In genomic region chr15:31415181-31415580, GRCm38 (mm10) we compare ENCODE assay signal across 18 mouse cellular contexts. TPM values are rescaled to one million over a fixed set of nuclear protein-coding genes. Genes with fewer than 3 reads are reported as not detected.
A peak's percentile ranks its signal among the peaks of the same experiment; 100 is the strongest.
DNase-seq lines count a peak whose midpoint lies in the region; ATAC-seq and TF ChIP-seq lines count a peak whose summit lies in the region.
"Had no signal": no experiment of that assay in that cellular context is flagged by ENCODE, and none has a peak within 500 bp of the region (broad histone marks: within the 10 kb centered on the region; RNA-seq: fewer than 3 reads in every experiment).

No protein-coding gene starts in this region.

- TF ChIP-seq CTCF in lung, postnatal 0 days (IDR thresholded peaks at IDR 0.05) = no peak

- TF ChIP-seq EP300 in lung, postnatal 0 days (IDR thresholded peaks at IDR 0.05) = peak; percentile 65

- H3K9ac ChIP-seq in heart, embryonic 14.5 days (ENCODE audit: low read length) = no peak overlapping the region
- H3K9ac ChIP-seq in midbrain, embryonic 14.5 days (replicated peaks; ENCODE audit: low read length) = no peak overlapping the region
- H3K9ac ChIP-seq in lung, postnatal 0 days (replicated peaks; ENCODE audit: low read depth) = no peak overlapping the region
- H3K9ac ChIP-seq in liver, embryonic 11.5 days (ENCODE audit: low read depth, low read length) = no peak overlapping the region

- H3K27ac ChIP-seq in heart, embryonic 14.5 days (replicated peaks in 1 of 2; ENCODE audit: control insufficient read depth in 1 of 2, insufficient read depth in 1 of 2, low read depth in 2 of 2, low read length in 2 of 2) = no peak overlapping the region
- 0 out of 2 replicates have a peak overlapping the region, but pooled peaks have one; percentile 23 for H3K27ac ChIP-seq in midbrain, embryonic 10.5 days (replicated peaks)
- no peak overlapping the region for H3K27ac ChIP-seq in midbrain, embryonic 14.5 days (replicated peaks; ENCODE audit: low read depth, low read length)
- peak overlapping the region; percentile 22 for H3K27ac ChIP-seq in lung, postnatal 0 days (ENCODE audit: low read length)
- no peak overlapping the region for H3K27ac ChIP-seq in forebrain, embryonic 10.5 days
- H3K27ac ChIP-seq in liver, embryonic 11.5 days (ENCODE audit: low read depth, low read length) = no peak overlapping the region
- H3K27ac ChIP-seq: layer of hippocampus, adult 2 months had no signal

- no peak for DNase-seq in heart, postnatal 4 days
- DNase-seq in midbrain, embryonic 10.5 days (ENCODE audit: low spot score) = no peak
- no peak for DNase-seq in midbrain, embryonic 14.5 days
- DNase-seq in lung, postnatal 0 days (ENCODE audit: low spot score) = peak; percentile 50
- no peak for DNase-seq in forebrain, embryonic 10.5 days (ENCODE audit: extremely low spot score, low spot score)
- no peak for DNase-seq in liver, embryonic 11.5 days (ENCODE audit: low spot score)
- DNase-seq: B cell, adult 2 months; cerebellum, postnatal 14 days; heart, adult 11 months; left cerebral cortex, postnatal 4 days; right cerebral cortex, adult 18-20 months; thymus, postnatal 4 days had no signal

- no peaks in the 10 kb centered on the region for H3K36me3 ChIP-seq in heart, embryonic 14.5 days (ENCODE audit: control insufficient read depth, insufficient read depth, low read length)
- no peaks in the 10 kb centered on the region for H3K36me3 ChIP-seq in midbrain, embryonic 10.5 days
- H3K36me3 ChIP-seq in midbrain, embryonic 14.5 days (ENCODE audit: control insufficient read depth, insufficient read depth, low read length) = no peaks in the 10 kb centered on the region
- no peaks in the 10 kb centered on the region for H3K36me3 ChIP-seq in lung, postnatal 0 days (ENCODE audit: insufficient read depth, low read length)
- no peaks in the 10 kb centered on the region for H3K36me3 ChIP-seq in forebrain, embryonic 10.5 days (replicated peaks)
- no peaks in the 10 kb centered on the region for H3K36me3 ChIP-seq in liver, embryonic 11.5 days (ENCODE audit: control insufficient read depth, insufficient read depth, low read length)

- ATAC-seq in heart, embryonic 14.5 days (ENCODE audit: insufficient number of reproducible peaks, insufficient read depth, low FRiP score, low read depth) = 0 out of 2 replicates have a peak, but pooled peaks have one; percentile 5
- ATAC-seq in midbrain, embryonic 14.5 days (ENCODE audit: low FRiP score, low TSS enrichment) = no peak
- ATAC-seq in lung, postnatal 0 days = peak; percentile 52
- ATAC-seq in liver, embryonic 11.5 days (replicated peaks; ENCODE audit: low FRiP score) = no peak
- ATAC-seq: activated CD4-positive, CD25-positive, alpha-beta regulatory T cell, adult 4 months; forebrain, embryonic 14.5 days; inflammation-experienced regulatory T-cells, adult 6 months; Patski had no signal

- no peaks in the 10 kb centered on the region for H3K27me3 ChIP-seq in heart, embryonic 14.5 days (ENCODE audit: control insufficient read depth, insufficient read depth, low read length)
- no peaks in the 10 kb centered on the region for H3K27me3 ChIP-seq in midbrain, embryonic 10.5 days (ENCODE audit: low read depth, poor library complexity, severe bottlenecking)
- H3K27me3 ChIP-seq in midbrain, embryonic 14.5 days (ENCODE audit: control insufficient read depth, insufficient read depth, low read length) = no peaks in the 10 kb centered on the region
- no peaks in the 10 kb centered on the region for H3K27me3 ChIP-seq in lung, postnatal 0 days (replicated peaks; ENCODE audit: insufficient read depth, low read length)
- H3K27me3 ChIP-seq in forebrain, embryonic 10.5 days (ENCODE audit: poor library complexity, severe bottlenecking) = no peaks in the 10 kb centered on the region; the same call in 1 of the 2 replicates
- no peaks in the 10 kb centered on the region for H3K27me3 ChIP-seq in liver, embryonic 11.5 days (replicated peaks; ENCODE audit: control insufficient read depth, insufficient read depth, low read length)
- H3K27me3 ChIP-seq: Patski had no signal

- no peak overlapping the region for H3K4me3 ChIP-seq in heart, embryonic 14.5 days (ENCODE audit: control insufficient read depth in 1 of 2, insufficient read depth in 1 of 2, low read depth in 1 of 2, low read length in 2 of 2)
- no peak overlapping the region for H3K4me3 ChIP-seq in midbrain, embryonic 10.5 days
- H3K4me3 ChIP-seq in midbrain, embryonic 14.5 days (replicated peaks; ENCODE audit: low read depth, low read length) = no peak overlapping the region
- H3K4me3 ChIP-seq in lung, postnatal 0 days (ENCODE audit: low read depth, low read length) = no peak overlapping the region
- no peak overlapping the region for H3K4me3 ChIP-seq in forebrain, embryonic 10.5 days
- H3K4me3 ChIP-seq in liver, embryonic 11.5 days (ENCODE audit: low read depth, low read length) = no peak overlapping the region
- H3K4me3 ChIP-seq: layer of hippocampus, adult 2 months had no signal

- peaks cover 12% of the 10 kb centered on the region in 2 experiments for H3K4me1 ChIP-seq in heart, embryonic 14.5 days (ENCODE audit: control insufficient read depth in 2 of 2, insufficient read depth in 2 of 2, low read length in 2 of 2)
- H3K4me1 ChIP-seq in midbrain, embryonic 10.5 days = peaks cover 16% of the 10 kb centered on the region
- no peaks in the 10 kb centered on the region for H3K4me1 ChIP-seq in midbrain, embryonic 14.5 days (ENCODE audit: control insufficient read depth, insufficient read depth, low read length)
- H3K4me1 ChIP-seq in lung, postnatal 0 days (ENCODE audit: insufficient read depth, low read depth, low read length) = peaks cover 5% of the 10 kb centered on the region; the same call in 1 of the 2 replicates
- H3K4me1 ChIP-seq in forebrain, embryonic 10.5 days = peaks cover 18% of the 10 kb centered on the region
- peaks cover 4% of the 10 kb centered on the region for H3K4me1 ChIP-seq in liver, embryonic 11.5 days (replicated peaks; ENCODE audit: control insufficient read depth, insufficient read depth, low read length)

- WGBS in heart, embryonic 14.5 days = 66% methylated on average over 4 of the region's 4 CpGs
- 71% methylated on average over 4 of the region's 4 CpGs for WGBS in midbrain, embryonic 10.5 days
- 75% methylated on average over 4 of the region's 4 CpGs for WGBS in midbrain, embryonic 14.5 days
- 42% methylated on average over 4 of the region's 4 CpGs for WGBS in lung, postnatal 0 days
- WGBS in forebrain, embryonic 10.5 days = 72% methylated on average over 4 of the region's 4 CpGs
- WGBS in liver, embryonic 11.5 days = 35% methylated on average over 4 of the region's 4 CpGs

- H3K9me3 ChIP-seq in heart, embryonic 14.5 days (ENCODE audit: control insufficient read depth, low read length) = 0 out of 2 replicates have a peak, but pooled peaks cover 3% of the 10 kb centered on the region
- no peaks in the 10 kb centered on the region for H3K9me3 ChIP-seq in midbrain, embryonic 10.5 days (replicated peaks)
- no peaks in the 10 kb centered on the region for H3K9me3 ChIP-seq in midbrain, embryonic 14.5 days (ENCODE audit: control insufficient read depth, low read length)
- H3K9me3 ChIP-seq in lung, postnatal 0 days (ENCODE audit: low read length) = no peaks in the 10 kb centered on the region
- no peaks in the 10 kb centered on the region for H3K9me3 ChIP-seq in forebrain, embryonic 10.5 days
- H3K9me3 ChIP-seq in liver, embryonic 11.5 days (ENCODE audit: control insufficient read depth, low read length) = no peaks in the 10 kb centered on the region

- H3K4me2 ChIP-seq in heart, embryonic 14.5 days (ENCODE audit: low read length) = no peak overlapping the region
- no peak overlapping the region for H3K4me2 ChIP-seq in midbrain, embryonic 14.5 days (ENCODE audit: low read length)
- no peak overlapping the region for H3K4me2 ChIP-seq in lung, postnatal 0 days (replicated peaks; ENCODE audit: low read depth, low read length)
- H3K4me2 ChIP-seq in liver, embryonic 11.5 days = no peak overlapping the region

RNA-seq across cellular contexts. Expression of gene Ropn1l, which starts 38.4 kb away (rescaled TPM):
- 2.1 and 2.6 TPM in 2 replicates for polyA plus RNA-seq in heart, embryonic 14.5 days (2014; fragmentation: Nextera tagmentation; extraction: Ambion mirVana)
- total RNA-seq in heart, postnatal 4 days (2021) = under 1 TPM; 0.38 TPM
- polyA plus RNA-seq in midbrain, embryonic 10.5 days (2016; fragmentation: Nextera tagmentation; extraction: Ambion mirVana) = 3.0 and 3.4 TPM in 2 replicates
- 1.4 and 1.8 TPM in 2 replicates for polyA plus RNA-seq in midbrain, embryonic 14.5 days (2014; fragmentation: Nextera tagmentation; extraction: Ambion mirVana)
- polyA plus RNA-seq in lung, postnatal 0 days (2015; fragmentation: Nextera tagmentation; extraction: Ambion mirVana) = 7.4 and 10.4 TPM in 2 replicates
- polyA plus RNA-seq in forebrain, embryonic 10.5 days (2016; fragmentation: Nextera tagmentation; extraction: Ambion mirVana) = 3.3 and 4.3 TPM in 2 replicates
- polyA plus RNA-seq in liver, embryonic 11.5 days (2014; fragmentation: Nextera tagmentation; extraction: Ambion mirVana) = 3.0 and 3.1 TPM in 2 replicates

RNA-seq across cellular contexts. Expression of gene Ankrd33b, which starts 47.7 kb away (rescaled TPM):
- polyA plus RNA-seq in heart, embryonic 14.5 days (2014; fragmentation: Nextera tagmentation; extraction: Ambion mirVana) = 2.9 and 3.2 TPM in 2 replicates
- 10 to 100 TPM; 12.8 to 13.4 TPM for total RNA-seq in heart, postnatal 4 days (2021)
- polyA plus RNA-seq in midbrain, embryonic 10.5 days (2016; fragmentation: Nextera tagmentation; extraction: Ambion mirVana) = 0.56 and 0.77 TPM in 2 replicates
- 0.18 and 0.64 TPM in 2 replicates for polyA plus RNA-seq in midbrain, embryonic 14.5 days (2014; fragmentation: Nextera tagmentation; extraction: Ambion mirVana)
- polyA plus RNA-seq in lung, postnatal 0 days (2015; fragmentation: Nextera tagmentation; extraction: Ambion mirVana) = 18.7 and 19.8 TPM in 2 replicates
- polyA plus RNA-seq in forebrain, embryonic 10.5 days (2016; fragmentation: Nextera tagmentation; extraction: Ambion mirVana) = 0.30 and 0.50 TPM in 2 replicates
- polyA plus RNA-seq in liver, embryonic 11.5 days (2014; fragmentation: Nextera tagmentation; extraction: Ambion mirVana) = 0.64 and 1.2 TPM in 2 replicates
- polyA plus RNA-seq: inflammation-experienced regulatory T-cells, adult 6 months had no signal

Comparison
In these comparisons a context has a peak if more than half of its experiments do, and no peak if none do; other contexts are left out.
1. H3K27ac ChIP-seq: peak in midbrain, embryonic 10.5 days (single experiment) and lung, postnatal 0 days (single experiment); none in heart, embryonic 14.5 days (0 of 2), midbrain, embryonic 14.5 days (single experiment), forebrain, embryonic 10.5 days (single experiment) and liver, embryonic 11.5 days (single experiment).
2. ATAC-seq: peak in heart, embryonic 14.5 days (single experiment) and lung, postnatal 0 days (single experiment); none in midbrain, embryonic 14.5 days (single experiment) and liver, embryonic 11.5 days (single experiment).